Mouse (Mus musculus) heart, postnatal 36 days (tissue): Measurements from ENCODE around the gene Ldlrad3. TPM values are rescaled to one million over a fixed set of nuclear protein-coding genes. Genes with fewer than 3 reads are reported as not detected.
A peak's percentile ranks its signal among the peaks of the same experiment; 100 is the strongest.

Source experiments
- DNase-seq, 2 experiments: peaks; one replicate each; pipeline ENCODE4 v3.0.0; 2021 to 2022
- intact Hi-C: fragments of 180-260 bp; cut with DNase I; formaldehyde crosslinking; loops from one replicate; pipeline ENCODE4 v1.15.1; 2025
- total RNA-seq, 2 experiments: library from RNA; stranded (reverse); gene quantifications; 2 replicates each; pipeline ENCODE4 v1.2.3; 2021

Ldlrad3 gene
- total RNA-seq, 2 experiments from 2014 or later, result 3.8 to 4.4 TPM

GRCm38 (mm10) chr2:102152851-102153250, 33.3 kb downstream of the Ldlrad3 start:
- intact Hi-C loops, result no loop called here

GRCm38 (mm10) chr2:102149058-102149457, 37.1 kb downstream of the Ldlrad3 start:
- DNase-seq, result no peak
- intact Hi-C loops, result no loop called here

More at GRCm38 (mm10) chr2:102152851-102153250, 33.3 kb downstream of the Ldlrad3 start:
- no peak for DNase-seq

DNA sequence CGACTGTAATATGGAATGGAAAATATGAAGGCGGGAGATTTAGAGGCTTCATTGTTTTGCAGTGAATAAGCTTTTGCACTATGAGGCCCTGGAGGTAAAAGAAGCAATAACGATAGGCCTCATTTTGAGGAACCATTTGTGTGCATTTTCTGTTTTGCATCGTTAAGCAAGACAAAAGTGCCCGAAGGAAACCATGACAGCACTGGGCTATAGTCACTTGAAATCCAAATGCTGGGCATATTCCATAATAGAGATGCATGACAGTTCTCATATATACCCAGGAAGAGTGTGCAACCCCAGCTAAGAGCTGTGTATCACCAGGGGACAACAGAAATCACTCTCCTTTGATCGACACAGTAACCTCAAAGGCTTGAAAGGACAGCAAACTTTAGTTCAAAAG, 38.1 kb downstream of the Ldlrad3 start:
- no peak for DNase-seq
- intact Hi-C loops, result no loop called here

- intact Hi-C loops, result no loop called here
- DNase-seq, result no peak
These were observed 38.6 kb downstream of the Ldlrad3 start for GRCm38 (mm10) chr2:102147561-102147960.

GRCm38 (mm10) chr2:102146386-102146785, 39.8 kb downstream of the Ldlrad3 start:
- intact Hi-C loops, result no loop called here

DNA sequence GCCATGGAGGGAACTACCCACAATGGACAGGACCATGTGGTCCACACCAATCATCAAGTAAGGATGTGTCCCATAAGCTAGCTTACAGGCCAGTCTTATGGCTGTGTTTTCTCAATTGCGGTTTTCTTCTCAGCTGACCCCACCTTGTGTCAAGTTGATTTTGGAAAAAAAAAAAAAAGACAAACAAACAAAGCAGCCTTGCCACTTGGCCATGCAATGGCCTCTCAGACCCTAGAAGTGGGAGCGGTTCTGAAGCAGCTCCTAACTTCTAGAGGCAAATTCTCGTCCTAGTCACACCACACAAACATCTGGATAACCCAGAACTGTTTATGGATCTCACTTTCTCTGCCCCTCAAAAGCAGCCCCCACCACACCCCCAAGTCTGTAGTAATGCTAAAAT, 41.1 kb downstream of the Ldlrad3 start:
- DNase-seq, result no peak
- intact Hi-C loops, result no loop called here

More at GRCm38 (mm10) chr2:102146386-102146785, 39.8 kb downstream of the Ldlrad3 start:
- DNase-seq, result no peak

GRCm38 (mm10) chr2:102144311-102144710, 41.9 kb downstream of the Ldlrad3 start:
- no peak for DNase-seq

DNA sequence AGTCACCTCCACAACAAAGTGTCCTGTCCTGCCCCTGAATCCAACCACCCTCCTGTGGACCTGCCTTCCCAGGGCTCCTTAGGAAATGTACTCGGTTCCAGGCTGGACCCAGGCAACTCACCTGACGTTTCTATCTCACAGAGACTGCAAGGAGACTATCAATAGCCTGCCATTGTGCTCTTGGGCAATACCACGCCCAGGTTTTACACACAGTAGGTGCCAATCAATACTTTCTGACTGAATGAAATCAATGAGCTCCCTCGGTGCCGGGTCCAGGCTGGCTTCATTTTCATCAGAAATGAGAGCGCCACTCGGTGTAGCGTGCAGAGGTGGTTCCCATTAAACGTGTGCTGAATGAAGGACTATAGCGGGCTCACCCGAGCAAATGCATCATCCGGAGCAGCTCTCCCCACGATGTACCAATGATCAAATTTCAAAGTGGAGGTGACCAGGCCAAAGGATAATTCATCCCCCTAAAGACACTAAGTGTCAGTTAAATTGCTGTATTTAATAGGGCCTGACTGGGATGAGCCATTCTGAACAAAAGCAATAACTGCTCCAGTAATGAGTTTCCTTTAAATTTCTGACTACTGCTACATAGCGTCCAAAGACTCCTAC, 43.4 kb downstream of the Ldlrad3 start:
- intact Hi-C loops, result loop anchor here (5.0 kb wide), 1 partner anchor 40 kb away; no protein-coding TSS in a partner anchor
- DNase-seq, result no peak

More at GRCm38 (mm10) chr2:102144311-102144710, 41.9 kb downstream of the Ldlrad3 start:
- intact Hi-C loops, result loop anchor here (5.0 kb wide), 1 partner anchor 38 kb away; no protein-coding TSS in a partner anchor

DNA sequence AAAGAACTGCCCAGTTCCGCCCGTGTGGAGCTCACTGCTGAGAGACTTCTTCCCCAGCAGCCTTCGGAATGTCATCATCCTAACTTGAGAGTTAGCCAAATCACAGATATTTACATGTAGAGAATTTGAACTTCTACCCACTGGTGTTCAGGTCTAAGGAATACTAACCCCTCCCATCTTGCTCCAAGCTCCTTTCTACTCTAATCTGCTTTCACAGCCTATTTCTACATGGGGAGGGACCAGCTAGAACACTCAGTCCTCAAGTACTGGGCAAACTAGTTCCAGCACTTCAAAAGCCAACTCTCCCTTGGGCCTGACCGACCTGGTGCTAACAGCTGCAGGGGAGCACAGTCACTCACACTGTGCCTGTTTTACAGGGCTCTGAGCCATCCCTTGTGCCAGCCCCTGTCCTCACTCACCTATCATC, 44.0 kb downstream of the Ldlrad3 start:
- DNase-seq, result no peak
- intact Hi-C loops, result loop anchor here (5.0 kb wide), 1 partner anchor 40 kb away; no protein-coding TSS in a partner anchor

DNA sequence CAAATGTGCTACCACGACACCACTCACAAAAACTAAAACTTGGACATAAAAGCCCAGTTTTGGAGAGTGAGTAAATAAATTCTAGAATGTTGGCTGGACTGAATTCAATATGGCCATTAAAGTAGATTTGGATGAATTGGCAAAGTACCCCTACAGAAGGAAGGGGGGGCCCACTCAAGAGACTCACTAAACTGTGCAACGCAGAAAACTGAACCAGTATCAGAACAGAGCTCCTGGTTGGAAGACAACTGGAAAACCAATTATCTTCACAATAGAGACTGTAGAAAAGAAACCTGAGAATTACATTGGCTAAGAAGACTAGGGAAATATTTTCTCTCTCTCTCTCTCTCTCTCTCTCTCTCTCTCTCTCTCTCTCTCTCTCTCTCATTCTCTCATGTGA, 45.0 kb downstream of the Ldlrad3 start:
- DNase-seq, result no peak
- intact Hi-C loops, result loop anchor here (5.0 kb wide), 1 partner anchor 41 kb away; no protein-coding TSS in a partner anchor

DNA sequence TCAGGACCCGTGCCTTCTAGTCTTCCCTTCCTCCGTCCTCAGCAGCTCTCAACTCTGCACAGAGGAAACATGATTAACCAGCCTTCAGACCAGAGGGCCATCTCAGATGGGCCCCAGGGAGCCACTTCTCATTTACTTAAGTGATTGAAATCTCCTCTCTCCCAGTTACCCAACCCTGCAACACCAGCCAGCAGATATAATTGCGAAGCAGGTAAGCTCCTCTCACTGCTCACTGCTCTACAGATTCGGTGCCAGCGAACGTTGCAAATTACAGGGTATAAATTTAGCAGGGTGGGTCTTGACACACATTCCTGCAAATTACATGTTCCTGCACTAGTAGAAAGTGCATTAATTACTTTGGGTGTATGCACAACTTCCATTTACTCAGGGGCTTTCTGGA, 48.3 kb downstream of the Ldlrad3 start:
- no peak for DNase-seq
- intact Hi-C loops, result no loop called here

- DNase-seq, result no peak
- intact Hi-C loops, result no loop called here
These were observed 50.0 kb downstream of the Ldlrad3 start for GRCm38 (mm10) chr2:102136184-102136583.

DNA sequence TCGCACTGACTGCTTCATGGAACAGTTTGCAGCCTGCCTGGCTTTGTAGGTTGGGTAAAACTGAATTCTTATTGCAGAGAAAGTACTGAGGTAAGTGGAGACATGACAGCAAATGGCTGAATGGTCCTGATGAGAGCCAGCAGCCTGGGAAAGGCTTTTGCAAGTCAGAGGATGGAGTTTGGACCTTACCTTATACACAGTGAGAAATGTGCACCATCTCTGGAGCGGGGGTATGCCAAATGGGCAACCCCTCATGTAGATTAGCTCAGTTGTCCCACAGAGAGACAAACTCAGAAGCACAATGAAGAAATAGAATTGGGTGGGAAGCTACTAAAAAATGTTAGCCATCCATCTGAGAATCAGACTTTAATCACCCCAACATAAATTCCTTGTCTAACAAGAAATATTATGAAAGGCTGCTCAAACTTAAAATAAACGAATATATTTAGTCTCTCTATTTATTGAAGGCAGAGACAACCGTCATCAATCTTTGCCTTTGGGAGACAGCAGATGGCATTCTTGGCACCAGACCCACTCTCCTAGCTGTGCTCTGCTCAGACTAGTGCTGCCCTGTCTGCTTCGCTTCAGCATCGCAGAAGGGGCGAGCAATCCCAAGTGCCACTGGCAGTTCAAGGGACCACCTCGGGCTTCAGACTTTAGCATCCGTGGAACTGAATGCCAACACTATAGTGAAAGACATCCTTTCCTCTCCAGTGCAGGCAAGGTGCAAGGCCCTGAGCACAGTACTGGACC, 51.5 kb downstream of the Ldlrad3 start:
- DNase-seq, result no peak
- intact Hi-C loops, result no loop called here

DNA sequence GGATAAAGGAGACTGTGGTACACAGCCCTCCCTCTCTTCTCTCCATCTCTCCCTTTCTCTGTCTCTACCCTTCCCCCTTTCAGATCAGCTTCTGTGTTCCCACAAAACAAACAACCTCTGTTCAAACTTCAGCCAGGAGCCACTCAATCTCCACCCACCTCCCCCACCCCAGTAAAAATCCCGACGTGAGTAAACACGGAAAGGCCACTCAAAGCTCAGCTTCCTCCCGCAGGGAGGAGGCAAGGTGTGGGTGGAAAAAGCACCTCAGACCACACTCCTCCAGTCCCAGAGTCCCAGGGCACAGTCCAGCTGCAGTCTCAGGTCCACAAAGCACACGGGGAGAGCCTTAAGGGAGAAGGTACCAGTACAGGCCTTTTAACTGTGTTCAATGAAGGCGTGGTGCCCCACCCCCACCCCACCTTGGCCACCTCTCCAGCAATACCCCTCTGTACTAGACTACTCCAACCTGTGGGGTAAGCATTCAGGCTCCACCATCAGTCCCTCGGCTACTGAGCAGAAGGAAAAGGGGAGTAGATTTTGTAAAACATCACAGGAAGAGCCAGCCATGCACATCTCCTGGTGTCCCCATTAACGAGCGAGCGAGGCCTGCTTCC, 53.1 kb downstream of the Ldlrad3 start:
- no peak for DNase-seq
- intact Hi-C loops, result no loop called here

DNA sequence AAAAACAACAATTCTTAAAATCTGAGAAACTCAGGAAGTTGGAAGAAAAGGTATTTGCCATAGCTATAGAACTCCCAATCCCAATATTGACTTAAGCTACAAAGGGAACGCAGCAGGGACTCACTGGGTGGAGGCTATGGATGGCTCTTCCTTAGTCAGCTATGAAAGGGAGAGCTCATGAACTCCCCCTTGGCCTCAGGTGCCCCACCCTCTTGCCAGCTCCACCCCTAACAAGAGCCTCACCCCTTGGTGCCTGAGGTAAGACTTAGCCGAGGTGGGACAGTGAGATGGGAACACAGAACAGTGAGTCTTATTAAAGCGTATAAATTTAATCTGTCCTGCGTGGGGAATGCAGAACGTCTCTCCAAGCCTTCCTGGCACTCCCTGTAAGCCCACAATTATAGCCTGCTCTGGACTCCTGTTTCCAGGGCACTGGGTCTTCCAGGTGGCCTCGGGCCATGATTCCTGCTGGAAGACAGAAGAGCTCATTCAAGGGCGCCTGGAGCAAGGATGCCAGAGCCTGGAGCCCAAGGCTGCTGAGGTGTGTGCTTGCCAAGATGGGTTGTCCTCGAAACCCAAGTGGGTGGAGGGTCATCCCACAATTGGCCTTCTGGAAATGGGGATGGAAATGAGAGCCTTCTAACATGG, 55.9 kb downstream of the Ldlrad3 start:
- peak; percentile 14 to 27 for DNase-seq
- intact Hi-C loops, result no loop called here

DNA sequence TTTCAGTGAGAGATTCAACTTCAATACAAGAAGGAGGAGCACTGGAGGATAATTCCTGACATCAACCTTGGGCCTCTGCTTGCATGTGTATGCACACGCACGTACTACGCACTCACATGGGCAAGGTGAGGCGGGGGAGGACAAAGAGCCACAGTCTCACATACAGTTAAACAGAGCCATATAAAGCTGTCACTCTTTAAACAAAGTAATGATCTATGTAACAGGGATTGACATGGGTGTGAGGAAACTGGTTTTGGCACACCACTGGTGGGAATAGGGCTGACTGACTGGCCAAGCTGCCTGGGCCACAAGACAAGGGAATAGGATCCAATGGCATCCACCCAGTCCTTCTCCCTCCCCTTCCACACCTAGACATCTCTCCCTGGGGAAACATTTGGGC, 57.0 kb downstream of the Ldlrad3 start:
- DNase-seq, result no peak
- intact Hi-C loops, result loop anchor here (2.0 kb wide), 1 partner anchor 26 kb away; no protein-coding TSS in a partner anchor

- DNase-seq, result no peak
- intact Hi-C loops, result loop anchor here (2.0 kb wide), 1 partner anchor 26 kb away; no protein-coding TSS in a partner anchor
These were observed 57.6 kb downstream of the Ldlrad3 start for GRCm38 (mm10) chr2:102128500-102129030.

DNA sequence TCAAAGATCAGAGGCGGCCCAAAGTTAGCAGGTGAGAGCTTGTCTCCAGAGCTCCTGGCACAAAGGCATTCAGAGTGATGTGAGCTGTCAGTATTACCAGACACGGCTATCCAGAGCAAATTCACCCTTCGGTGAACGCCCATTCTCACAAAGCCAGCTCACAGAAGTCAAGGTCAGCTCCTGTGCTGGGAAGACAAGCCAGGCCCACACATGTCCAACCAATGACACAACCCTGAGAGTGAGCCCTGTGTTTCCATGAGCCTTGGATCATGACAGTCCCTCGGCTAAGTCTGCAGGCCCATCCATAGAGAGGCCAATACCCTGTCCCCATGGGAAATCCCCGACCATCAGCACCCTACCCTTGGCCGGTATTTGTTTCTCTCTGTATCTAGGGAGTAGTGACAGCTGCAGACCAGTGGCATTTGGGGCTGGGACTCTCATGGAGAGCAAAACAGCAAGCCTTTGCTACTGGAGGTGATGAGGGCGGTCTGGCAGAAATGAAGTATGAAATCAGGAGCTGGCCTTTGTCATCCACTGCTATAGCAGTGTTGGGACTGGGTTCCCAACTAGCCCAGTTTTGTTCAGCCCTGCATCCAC, 58.3 kb downstream of the Ldlrad3 start:
- intact Hi-C loops, result loop anchor here (2.0 kb wide), 1 partner anchor 25 kb away; no protein-coding TSS in a partner anchor
- DNase-seq, result peak in 1 of 2 experiments; percentile 15

DNA sequence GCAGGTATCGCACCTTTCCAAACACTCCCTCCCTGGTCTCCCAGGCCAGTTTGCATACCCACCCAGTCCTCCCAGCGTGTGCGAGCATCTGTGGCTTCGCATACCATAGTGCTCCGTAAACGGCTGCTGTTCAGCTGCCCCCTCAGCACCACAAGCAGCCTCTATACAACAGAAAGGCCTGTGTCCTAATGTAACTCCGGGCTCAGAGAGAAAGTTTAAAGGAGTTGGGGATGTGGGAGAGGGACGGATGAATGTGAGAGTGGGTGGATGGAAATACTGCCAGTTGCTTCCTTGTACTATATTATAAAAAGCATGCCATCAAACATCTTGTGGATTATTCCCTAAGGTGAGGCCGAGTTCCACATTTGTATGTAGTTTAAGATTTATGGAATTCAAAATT, 59.0 kb downstream of the Ldlrad3 start:
- intact Hi-C loops, result no loop called here
- DNase-seq, result no peak

GRCm38 (mm10) chr2:102126076-102126475, 60.1 kb downstream of the Ldlrad3 start:
- intact Hi-C loops, result no loop called here
- DNase-seq, result no peak
